In genomic region chr5:136780465-136780864, GRCm38 (mm10) we compare ENCODE assay signal across 7 mouse cellular contexts.
DNase-seq lines count a peak whose midpoint lies in the region; ATAC-seq and TF ChIP-seq lines count a peak whose summit lies in the region.

No protein-coding gene starts in this region.

- no peak overlapping the region for H3K4me3 ChIP-seq in intestine, embryonic 14.5 days (ENCODE audit: low read depth, low read length)
- no peak overlapping the region for H3K4me3 ChIP-seq in intestine, embryonic 15.5 days (replicated peaks)
- 0 out of 2 replicates have a peak overlapping the region, but pooled peaks have one; percentile 35 for H3K4me3 ChIP-seq in E14TG2a.4 (replicated peaks; ENCODE audit: low read length)

- H3K27me3 ChIP-seq in intestine, embryonic 14.5 days (replicated peaks; ENCODE audit: control insufficient read depth, insufficient read depth, low read length) = no peaks in the 10 kb centered on the region
- no peaks in the 10 kb centered on the region for H3K27me3 ChIP-seq in intestine, embryonic 15.5 days (replicated peaks)
- H3K27me3 ChIP-seq in E14TG2a.4 (ENCODE audit: insufficient read depth, low read length) = 0 out of 2 replicates have a peak, but pooled peaks cover 11% of the 10 kb centered on the region

- no peak overlapping the region for H3K9ac ChIP-seq in intestine, embryonic 14.5 days (ENCODE audit: low read length)
- H3K9ac ChIP-seq in intestine, embryonic 15.5 days = no peak overlapping the region

- no peaks in the 10 kb centered on the region for H3K36me3 ChIP-seq in intestine, embryonic 14.5 days (ENCODE audit: control insufficient read depth, insufficient read depth, low read length)
- H3K36me3 ChIP-seq in intestine, embryonic 15.5 days = no peaks in the 10 kb centered on the region
- no peaks in the 10 kb centered on the region for H3K36me3 ChIP-seq in E14TG2a.4 (ENCODE audit: insufficient read depth, low read length)

- peak; percentile 79 for DNase-seq in intestine, embryonic 14.5 days (ENCODE audit: low spot score)
- DNase-seq in 416B (ENCODE audit: low read depth) = peak; percentile 46
- DNase-seq in cerebellum, postnatal 25 days = peak; percentile 34 to 60
- DNase-seq in lung, adult 18-20 months = peak; percentile 17 to 20
- peak; percentile 9 to 10 for DNase-seq in thymus, adult 18-20 months

- H3K4me2 ChIP-seq in intestine, embryonic 14.5 days (ENCODE audit: low read length) = no peak overlapping the region
- no peak overlapping the region for H3K4me2 ChIP-seq in intestine, embryonic 15.5 days (replicated peaks)

- 56% methylated on average over 10 of the region's 10 CpGs for WGBS in intestine, embryonic 14.5 days
- 47% methylated on average over 10 of the region's 10 CpGs for WGBS in intestine, embryonic 15.5 days

- no peak for ATAC-seq in intestine, embryonic 14.5 days (replicated peaks; ENCODE audit: low FRiP score, low TSS enrichment, low read depth)
- no peak for ATAC-seq in intestine, embryonic 15.5 days

- peak; percentile 99 for TF ChIP-seq CTCF in E14TG2a.4 (conservative IDR thresholded peaks at IDR 0.05; ENCODE audit: low read length)

- no peaks in the 10 kb centered on the region for H3K4me1 ChIP-seq in intestine, embryonic 14.5 days (replicated peaks; ENCODE audit: control insufficient read depth, insufficient read depth, low read length)
- no peaks in the 10 kb centered on the region for H3K4me1 ChIP-seq in intestine, embryonic 15.5 days (replicated peaks)
- peaks cover 44% of the 10 kb centered on the region for H3K4me1 ChIP-seq in E14TG2a.4 (replicated peaks; ENCODE audit: low read depth, low read length)

- no peak overlapping the region for H3K27ac ChIP-seq in intestine, embryonic 14.5 days (ENCODE audit: low read depth)
- H3K27ac ChIP-seq in intestine, embryonic 15.5 days = no peak overlapping the region

- H3K9me3 ChIP-seq in intestine, embryonic 14.5 days (ENCODE audit: control insufficient read depth, low read length) = no peaks in the 10 kb centered on the region; the same call in 1 of the 2 replicates
- H3K9me3 ChIP-seq in intestine, embryonic 15.5 days = no peaks in the 10 kb centered on the region
- peaks cover 20% of the 10 kb centered on the region; the same call in 1 of the 2 replicates for H3K9me3 ChIP-seq in E14TG2a.4 (ENCODE audit: low read length)

Comparison
In these comparisons a context has a peak if more than half of its experiments do, and no peak if none do; other contexts are left out.
1. DNase-seq: peak in every context shown above with its lines; median percentile 79 in intestine, embryonic 14.5 days; 47 in cerebellum, postnatal 25 days; 46 in 416B; 18 in lung, adult 18-20 months; 10 in thymus, adult 18-20 months.